Mouse (Mus musculus) spleen, postnatal 10 days (tissue): Measurements from ENCODE around the gene Ltbp4.

Source experiments
- DNase-seq, 2 experiments: peaks; one replicate each; pipeline ENCODE4 v3.0.0; 2021 to 2022; ENCODE audit warnings: low spot score in 2 of 2

Gene Ltbp4

DNA sequence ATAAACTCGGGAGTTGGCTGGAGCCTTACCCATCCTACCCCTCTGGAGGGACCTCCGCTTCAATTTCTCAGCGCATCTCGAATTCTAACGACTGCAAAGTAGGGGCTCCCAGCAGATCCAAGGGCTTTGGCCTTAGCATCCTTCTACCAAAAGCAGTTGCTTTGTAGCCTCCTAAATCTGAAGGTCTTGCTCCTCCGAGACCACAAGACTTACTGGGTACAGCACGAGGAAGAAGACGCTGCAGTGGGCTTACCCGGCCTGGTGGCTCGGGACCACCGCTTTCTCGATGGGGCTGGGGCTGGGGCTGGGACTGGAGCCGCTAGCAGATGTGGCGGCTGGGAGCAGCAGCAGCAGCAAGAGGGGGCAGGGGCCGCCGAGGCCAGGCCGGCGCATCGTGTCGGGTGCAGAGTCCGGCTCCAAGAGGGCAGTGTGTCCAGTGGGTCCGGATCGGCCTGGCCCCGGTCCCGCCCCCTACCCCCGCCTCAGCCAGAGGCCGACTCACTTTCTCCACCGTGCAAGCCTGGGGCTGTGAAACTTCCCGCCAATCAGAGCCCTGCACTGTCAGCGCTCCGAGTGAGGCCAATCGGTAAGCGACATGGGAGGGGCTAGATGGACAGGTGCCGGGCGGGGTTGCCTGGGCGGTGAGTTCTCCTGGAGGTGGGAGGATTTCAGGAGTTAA is at the start of gene Ltbp4:
Gene Ltbp4, minus strand, starts transcription at position 518 of the 679 bp plus-strand sequence.
- DNase-seq: no peak

DNA sequence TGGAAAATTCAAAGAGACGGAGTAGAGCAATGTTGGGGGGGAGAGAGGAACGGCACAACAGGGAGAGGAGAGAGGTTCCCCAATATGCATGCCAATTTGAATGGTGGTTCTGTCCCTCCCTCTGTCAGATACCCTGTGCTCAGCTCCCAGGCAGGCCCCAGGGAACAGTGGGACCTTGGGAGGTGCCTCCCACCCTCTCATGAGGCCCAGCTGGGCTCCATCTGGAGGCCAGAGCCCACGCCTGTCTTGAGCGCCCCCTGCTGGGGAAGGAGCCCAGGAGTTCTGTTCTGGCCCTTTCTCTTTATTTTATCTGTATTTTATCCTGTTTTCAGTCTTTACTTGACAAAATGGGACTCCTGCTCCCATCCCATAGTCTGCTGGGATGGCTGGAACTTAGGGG is 47.2 kb upstream of the Ltbp4 start:
- DNase-seq: peak; percentile 61 to 86

GRCm38 (mm10) chr7:27384134-27384533 is 46.6 kb upstream of the Ltbp4 start:
- no peak for DNase-seq

DNA sequence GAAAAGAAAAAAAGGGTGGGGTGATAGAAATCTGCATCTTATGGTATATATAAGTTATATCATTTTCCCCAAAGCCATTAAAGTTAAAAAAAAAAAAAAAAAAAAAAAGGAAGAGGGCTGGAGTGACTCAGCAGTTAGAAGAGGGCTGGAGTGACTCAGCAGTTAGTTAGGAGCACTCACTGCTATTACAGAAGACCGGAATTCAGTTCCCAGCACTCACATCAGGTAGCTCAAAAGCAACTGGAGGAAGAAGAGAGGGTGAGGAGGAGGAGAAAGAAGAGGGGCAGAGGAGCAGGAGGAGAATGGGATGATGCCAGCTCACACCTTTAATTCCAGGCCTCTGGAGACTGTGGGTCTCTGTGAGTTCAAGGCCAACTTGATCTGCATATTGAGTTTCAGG is 45.7 kb upstream of the Ltbp4 start:
- peak in 1 of 2 experiments; percentile 32 for DNase-seq

DNA sequence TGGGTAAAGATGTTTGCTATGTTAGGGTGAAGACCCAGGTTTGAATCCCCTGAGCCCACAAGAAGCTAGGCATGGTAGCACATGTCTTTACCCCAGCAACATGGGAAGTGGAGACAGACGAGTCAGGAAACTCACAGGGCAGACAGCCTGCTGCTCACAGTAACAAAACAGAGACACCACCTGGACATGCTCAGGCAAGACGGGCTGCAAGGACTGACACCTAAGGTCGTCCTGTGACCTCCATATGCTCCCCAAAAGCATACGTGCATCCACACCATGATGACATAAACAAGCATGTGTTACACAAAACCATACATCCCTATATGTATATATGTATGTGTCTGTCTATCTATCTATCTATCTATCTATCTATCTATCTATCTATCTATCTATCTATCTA is 44.1 kb upstream of the Ltbp4 start:
- no peak for DNase-seq

DNA sequence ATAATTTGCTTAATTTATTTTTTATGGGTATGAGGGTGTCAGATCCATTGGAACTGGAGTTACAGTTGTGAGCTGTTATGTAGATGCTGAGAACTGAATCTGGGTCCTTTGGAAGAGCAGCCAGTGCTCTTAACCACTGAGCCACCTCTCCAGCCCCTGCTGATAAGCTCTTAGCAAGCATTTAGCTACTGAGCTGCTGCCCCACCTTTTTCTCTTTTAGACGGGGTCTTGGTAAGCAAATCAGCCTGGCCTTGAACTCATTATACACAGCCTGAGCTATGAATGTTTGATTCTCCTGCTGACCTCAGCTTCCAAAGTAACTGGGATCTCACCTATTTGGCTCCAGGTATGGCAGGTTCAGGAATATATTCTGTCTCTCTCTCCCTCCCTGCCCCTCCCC is 43.5 kb upstream of the Ltbp4 start:
- no peak for DNase-seq

GRCm38 (mm10) chr7:27379836-27380235 is 42.3 kb upstream of the Ltbp4 start:
- no peak for DNase-seq

GRCm38 (mm10) chr7:27378431-27378830 is 40.9 kb upstream of the Ltbp4 start:
- DNase-seq: peak in 1 of 2 experiments; percentile 47

DNA sequence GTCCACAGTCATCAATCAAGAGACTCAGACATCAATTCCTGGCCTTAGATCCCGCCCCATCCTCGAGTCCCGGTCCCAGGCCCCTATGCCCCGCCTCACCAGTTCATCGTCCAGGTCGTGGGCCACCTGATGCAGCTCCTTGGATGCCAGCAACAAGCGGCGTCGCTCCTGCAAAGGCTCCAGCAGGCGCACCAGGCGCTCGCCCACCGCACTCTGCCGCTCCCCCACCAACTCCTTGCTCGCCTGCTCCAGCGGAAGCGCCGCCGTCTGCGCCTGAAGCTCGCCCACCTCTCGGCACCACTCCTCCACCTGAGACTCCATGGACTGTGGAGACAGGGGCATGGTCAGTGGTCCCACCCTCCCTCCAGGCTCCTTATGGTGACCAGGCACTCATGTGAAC is 37.8 kb upstream of the Ltbp4 start:
- no peak for DNase-seq

DNA sequence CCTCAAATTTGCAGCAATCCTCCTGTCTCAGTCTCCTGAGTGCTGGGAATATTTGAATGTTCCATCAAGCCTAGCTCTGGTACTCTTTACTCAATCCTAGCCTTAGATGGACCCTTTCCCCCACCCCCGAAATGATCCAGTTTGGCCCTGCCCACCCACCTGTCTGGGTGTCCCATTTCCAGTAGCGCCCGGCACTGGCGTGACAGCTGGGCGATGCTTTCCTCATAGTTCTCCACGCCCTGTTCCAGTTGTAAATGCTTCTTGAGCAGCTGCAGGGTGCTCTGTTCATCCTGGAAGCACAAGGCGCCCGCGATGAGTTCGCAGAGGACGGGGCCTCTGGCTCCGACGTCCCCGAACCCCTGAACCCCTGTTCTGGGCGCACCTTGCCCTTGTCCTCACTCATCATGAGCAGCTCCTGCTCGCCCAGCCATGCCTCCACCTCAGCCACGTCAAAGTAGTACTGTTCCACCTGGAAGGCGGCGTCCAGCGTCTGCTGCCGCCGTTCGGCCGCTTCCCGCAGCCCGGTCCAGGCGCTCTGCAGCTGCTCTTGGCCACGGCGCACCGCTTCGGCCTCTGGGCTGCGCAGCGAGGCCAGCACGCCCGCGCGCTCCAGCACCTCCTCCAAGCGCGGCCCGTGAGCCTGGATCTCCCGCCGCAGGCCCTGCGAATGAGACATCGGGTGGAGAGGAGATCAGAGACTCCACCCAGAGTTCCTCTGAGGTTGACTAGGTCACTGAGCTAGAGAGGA is 34.4 kb upstream of the Ltbp4 start:
- DNase-seq: no peak

GRCm38 (mm10) chr7:27369111-27369510 is 31.6 kb upstream of the Ltbp4 start:
- DNase-seq: no peak

- DNase-seq: no peak
Measured at GRCm38 (mm10) chr7:27367976-27368375, 30.5 kb upstream of the Ltbp4 start.

GRCm38 (mm10) chr7:27366082-27366844 is 28.8 kb upstream of the Ltbp4 start:
- DNase-seq: no peak

- no peak for DNase-seq
Measured at GRCm38 (mm10) chr7:27364379-27364778, 26.9 kb upstream of the Ltbp4 start.

GRCm38 (mm10) chr7:27361283-27361946 is 23.9 kb upstream of the Ltbp4 start:
- peak; percentile 88 to 99 for DNase-seq

- no peak for DNase-seq
Measured at GRCm38 (mm10) chr7:27360749-27361148, 23.3 kb upstream of the Ltbp4 start.

GRCm38 (mm10) chr7:27359706-27360358 is 22.3 kb upstream of the Ltbp4 start:
- no peak for DNase-seq

- no peak for DNase-seq
Measured at GRCm38 (mm10) chr7:27359162-27359561, 21.7 kb upstream of the Ltbp4 start.

- DNase-seq: no peak
Measured at GRCm38 (mm10) chr7:27357595-27357978, 20.1 kb upstream of the Ltbp4 start.

DNA sequence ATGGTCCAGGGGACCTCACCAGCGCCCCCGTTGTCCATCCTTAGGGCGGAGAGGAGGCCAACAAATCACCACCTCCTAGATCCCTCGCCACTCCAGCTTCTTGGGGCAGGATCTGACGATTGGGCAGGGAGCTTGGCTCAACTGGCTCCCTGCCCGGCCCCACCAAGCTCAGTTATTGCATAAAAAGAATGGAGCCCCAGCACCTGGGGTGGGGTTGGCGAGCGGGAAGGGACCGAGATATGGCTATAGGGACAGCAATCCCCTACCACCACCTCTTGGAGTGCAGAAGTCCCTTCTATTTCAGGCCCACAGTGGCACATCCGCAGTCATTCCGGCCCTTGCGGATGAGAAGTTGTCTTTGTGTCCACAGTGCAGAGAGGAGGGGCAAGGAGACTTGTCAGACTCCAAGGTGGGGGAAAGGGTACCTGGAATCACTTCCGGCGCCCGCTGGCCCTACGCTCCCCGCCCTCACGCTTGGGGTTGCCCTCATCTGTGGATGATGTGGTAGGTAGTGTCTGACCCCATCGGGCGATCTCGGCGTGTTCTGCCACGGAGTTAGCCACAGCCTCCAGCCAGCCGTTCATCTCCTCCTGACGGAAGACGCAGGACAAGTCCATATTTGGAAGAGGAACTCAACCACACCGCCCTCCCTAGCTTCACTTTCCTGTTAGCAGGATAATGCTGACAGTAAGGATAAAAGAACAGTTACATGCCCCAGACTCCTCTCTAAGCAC is 19.5 kb upstream of the Ltbp4 start, which contains the start of gene Gm20479:
Gene Gm20479, minus strand, starts transcription at position 559 of the 734 bp plus-strand sequence.
- DNase-seq: no peak

GRCm38 (mm10) chr7:27356248-27356647 is 18.8 kb upstream of the Ltbp4 start:
- peak; percentile 37 to 53 for DNase-seq
